Mouse (Mus musculus): ENCODE data around the gene Nxpe4.
"Not testable (repeated sequence)": the region's sequence is repeated elsewhere in the genome, so short reads cannot be mapped to it uniquely, and the experiment has no call there.

Gene Nxpe4

GRCm38 (mm10) chr9:48407549-48408327, 245.9 kb downstream of the Nxpe4 start:
- DNase-seq (ENCODE audit: low read depth, low spot score), result no peak

DNA sequence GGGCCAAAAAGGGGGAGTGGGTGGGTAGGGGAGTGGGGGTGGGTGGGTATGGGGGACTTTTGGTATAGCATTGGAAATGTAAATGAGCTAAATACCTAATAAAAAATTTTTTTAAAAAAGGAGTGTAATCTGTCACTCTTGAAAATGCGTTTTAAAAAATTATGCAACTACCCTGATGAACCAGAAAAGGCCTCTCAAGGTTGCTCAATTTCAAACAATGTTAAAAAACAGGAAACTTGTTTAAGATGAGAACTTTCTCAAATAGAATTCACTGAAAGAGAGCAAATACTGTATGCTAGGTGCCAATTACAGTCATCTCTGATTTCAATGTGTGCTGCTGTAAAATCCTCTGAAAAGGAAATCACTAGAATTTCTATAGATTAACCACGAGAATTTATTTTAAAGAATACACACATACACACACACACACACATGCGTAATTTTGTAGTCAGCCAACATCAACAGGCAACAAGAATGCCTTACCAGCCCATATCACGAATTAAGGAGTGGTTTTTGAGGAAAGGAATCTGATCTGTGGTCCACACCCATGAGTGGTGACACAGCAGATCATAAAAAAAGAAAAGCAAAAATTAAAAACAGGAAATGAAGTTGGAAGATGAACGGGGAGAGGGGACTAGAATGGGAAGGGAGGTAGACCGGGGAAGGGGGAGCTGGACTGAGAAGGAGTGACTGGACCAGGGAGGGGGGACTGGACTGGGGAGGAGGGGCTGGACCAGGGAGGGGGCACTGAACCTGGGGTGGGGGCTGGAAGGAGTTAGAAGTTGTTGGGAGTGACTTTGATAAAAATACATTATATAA, 248.6 kb downstream of the Nxpe4 start:
- DNase-seq (ENCODE audit: low read depth, low spot score), result no peak

DNA sequence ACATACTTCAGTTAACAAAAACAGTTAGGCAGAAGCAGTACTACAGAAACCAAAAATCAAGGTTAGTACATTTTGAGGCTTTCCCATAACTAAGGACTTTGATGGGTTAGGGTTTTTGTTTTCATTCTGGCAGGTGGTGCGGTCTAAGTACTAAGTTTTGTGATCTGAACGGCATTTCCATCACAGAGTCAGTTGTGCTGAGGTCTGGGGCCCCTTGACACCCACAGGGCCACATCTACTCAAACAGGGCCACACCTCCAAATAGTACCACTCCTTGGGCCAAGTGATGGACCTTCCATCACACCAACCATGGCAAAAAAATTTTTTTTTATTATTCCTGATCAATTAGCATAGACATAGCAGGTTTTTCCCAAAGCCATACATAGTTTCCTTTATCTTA, 251.8 kb downstream of the Nxpe4 start:
- DNase-seq (ENCODE audit: low read depth, low spot score), result no peak

GRCm38 (mm10) chr9:48417366-48417765, 255.5 kb downstream of the Nxpe4 start:
- not testable (repeated sequence) for DNase-seq (ENCODE audit: low read depth, low spot score)

- DNase-seq (ENCODE audit: low read depth, low spot score), result no peak
Observed at GRCm38 (mm10) chr9:48417994-48418393, 256.2 kb downstream of the Nxpe4 start.

- no peak for DNase-seq (ENCODE audit: low read depth, low spot score)
Observed at GRCm38 (mm10) chr9:48418397-48418796, 256.6 kb downstream of the Nxpe4 start.

DNA sequence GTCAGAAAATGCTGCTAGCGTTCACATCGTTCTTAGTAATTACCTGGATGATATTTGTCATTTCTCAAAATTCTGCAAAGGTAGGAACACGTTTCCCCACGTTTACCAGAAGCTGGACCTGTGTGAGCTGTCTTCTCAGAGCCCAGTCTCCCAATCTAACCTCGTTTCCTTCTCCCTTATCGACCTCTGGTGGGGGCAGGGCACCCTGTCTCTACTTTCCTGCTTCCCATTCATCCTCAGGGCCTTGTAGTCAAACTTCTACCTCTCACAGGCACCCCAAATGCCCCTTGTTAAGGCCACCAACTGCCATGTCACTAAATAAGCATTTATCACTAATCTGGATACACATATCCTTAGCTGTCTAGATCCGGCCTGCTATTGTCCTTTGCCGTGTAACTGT, 257.0 kb downstream of the Nxpe4 start:
- DNase-seq (ENCODE audit: low read depth, low spot score), result no peak

DNA sequence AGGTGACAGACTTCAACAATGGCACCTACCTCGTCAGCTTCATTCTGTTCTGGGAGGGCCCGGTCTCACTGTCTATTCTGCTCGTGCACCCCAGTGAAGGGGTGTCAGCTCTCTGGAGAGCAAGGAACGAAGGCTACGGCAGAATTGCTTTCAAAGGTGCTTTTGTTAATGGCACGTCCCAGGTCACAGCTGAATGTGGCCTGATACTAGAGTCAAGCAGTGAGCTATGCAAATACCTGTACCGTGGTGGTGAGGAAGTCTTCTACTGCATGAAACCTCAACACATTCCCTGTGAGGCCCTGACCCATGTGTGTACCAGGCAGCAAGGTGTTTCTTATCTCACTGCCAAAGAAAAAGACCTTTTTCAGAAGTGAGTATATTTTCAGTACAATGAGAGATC, 258.6 kb downstream of the Nxpe4 start:
- DNase-seq (ENCODE audit: low read depth, low spot score), result no peak

GRCm38 (mm10) chr9:48421029-48421428, 259.2 kb downstream of the Nxpe4 start:
- DNase-seq (ENCODE audit: low read depth, low spot score), result no peak

GRCm38 (mm10) chr9:48421561-48421960, 259.7 kb downstream of the Nxpe4 start:
- no peak for DNase-seq (ENCODE audit: low read depth, low spot score)

- DNase-seq (ENCODE audit: low read depth, low spot score), result no peak
Observed at GRCm38 (mm10) chr9:48422382-48422781, 260.6 kb downstream of the Nxpe4 start.

GRCm38 (mm10) chr9:48423256-48423655, 261.4 kb downstream of the Nxpe4 start:
- DNase-seq (ENCODE audit: low read depth, low spot score), result no peak

- no peak for DNase-seq (ENCODE audit: low read depth, low spot score)
Observed at GRCm38 (mm10) chr9:48427176-48427575, 265.4 kb downstream of the Nxpe4 start.

- no peak for DNase-seq (ENCODE audit: low read depth, low spot score)
Observed at GRCm38 (mm10) chr9:48432449-48432848, 270.6 kb downstream of the Nxpe4 start.

DNA sequence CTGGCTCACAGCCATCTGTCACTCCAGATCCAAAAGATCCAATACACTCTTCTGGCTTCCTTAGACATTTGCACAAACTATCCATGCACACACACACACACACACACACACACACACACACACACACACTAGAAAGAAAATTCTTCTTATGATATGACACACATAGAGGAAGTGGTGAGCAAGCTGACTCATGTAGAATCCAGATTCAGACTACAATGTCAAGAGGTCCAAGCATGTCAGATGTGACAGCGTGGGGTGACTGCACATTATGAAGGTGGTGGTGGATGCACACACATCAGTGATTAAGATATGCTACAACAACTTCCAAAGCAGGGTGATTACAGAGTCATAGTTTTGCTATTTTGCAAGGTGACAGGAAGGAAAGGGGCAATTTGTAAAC, 282.1 kb downstream of the Nxpe4 start:
- DNase-seq (ENCODE audit: low read depth, low spot score), result no peak

DNA sequence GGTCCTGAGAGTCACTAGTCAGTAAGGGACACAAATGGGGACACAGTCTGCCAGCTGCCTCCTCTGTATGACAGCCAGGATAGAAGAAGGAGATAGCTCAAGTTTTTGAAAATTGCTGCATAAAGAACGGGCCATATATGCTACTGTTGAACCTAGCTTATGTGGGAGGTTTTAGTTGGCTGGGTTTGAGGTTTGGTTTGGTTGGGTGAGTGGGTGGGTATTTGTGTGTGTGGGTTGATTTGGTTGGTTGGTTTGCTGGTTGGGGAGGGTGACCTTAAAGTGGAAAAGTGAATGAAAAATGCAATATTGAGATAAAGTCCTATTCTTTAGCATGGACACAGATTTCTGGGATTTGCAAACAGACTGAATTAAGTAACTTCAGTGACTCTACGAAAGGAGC, 283.0 kb downstream of the Nxpe4 start:
- DNase-seq (ENCODE audit: low read depth, low spot score), result no peak

DNA sequence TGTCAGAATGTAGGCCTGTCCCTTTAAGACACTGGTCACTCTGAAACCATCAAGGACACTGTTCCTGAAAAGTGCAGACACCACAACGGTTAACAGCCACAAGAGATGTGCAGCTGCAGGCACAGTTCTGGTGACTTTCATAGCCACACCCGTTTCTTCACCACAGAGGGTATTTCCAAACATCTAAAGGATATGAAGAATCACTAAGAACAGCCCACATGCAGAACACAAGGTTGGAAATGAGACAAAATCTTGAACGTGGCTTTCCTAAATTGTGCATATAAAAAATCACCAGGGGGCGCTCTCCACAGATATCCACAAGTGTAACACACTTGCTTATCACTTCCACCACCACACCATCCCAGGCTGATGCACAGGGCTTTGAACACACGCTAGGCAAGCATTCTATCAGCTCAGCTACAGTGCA, 286.0 kb downstream of the Nxpe4 start:
- DNase-seq (ENCODE audit: low read depth, low spot score), result no peak

Data from brain, embryonic 18.5 days (tissue).